Mouse (Mus musculus): Measurements from ENCODE around the gene Cpeb2. TPM values are rescaled to one million over a fixed set of nuclear protein-coding genes. Genes with fewer than 3 reads are reported as not detected.

Gene Cpeb2
- polyA plus RNA-seq, 1 experiment from 2014 or later: 2.7 TPM

- Histone ChIP-seq H3K27ac (no peak overlapping the region), H3K9me3 (replicated peaks; ENCODE audit: low read length) (no peaks in the 10 kb centered on the region), H3K27me3 (ENCODE audit: insufficient read depth, low read length) (no peaks in the 10 kb centered on the region), H3K9ac (ENCODE audit: low read depth, low read length) (no peak overlapping the region), H3K36me3 (ENCODE audit: insufficient read depth, low read length) (no peaks in the 10 kb centered on the region), H3K4me3 (replicated peaks; ENCODE audit: low read depth, low read length) (no peak overlapping the region), H3K4me1 (replicated peaks; ENCODE audit: insufficient read depth, low read length) (no peaks in the 10 kb centered on the region), H3K4me2 (ENCODE audit: low read length) (no peak overlapping the region)
- 64% methylated on average over 5 of the region's 5 CpGs for WGBS
- ATAC-seq (replicated peaks; ENCODE audit: low FRiP score, low read depth): no peak
- no peak for DNase-seq (ENCODE audit: low spot score)
- TF ChIP-seq CTCF (IDR thresholded peaks at IDR 0.05; ENCODE audit: low read depth): no peak
These were observed 5.4 kb upstream of the Cpeb2 start for GRCm38 (mm10) chr5:43227607-43228006.

DNA sequence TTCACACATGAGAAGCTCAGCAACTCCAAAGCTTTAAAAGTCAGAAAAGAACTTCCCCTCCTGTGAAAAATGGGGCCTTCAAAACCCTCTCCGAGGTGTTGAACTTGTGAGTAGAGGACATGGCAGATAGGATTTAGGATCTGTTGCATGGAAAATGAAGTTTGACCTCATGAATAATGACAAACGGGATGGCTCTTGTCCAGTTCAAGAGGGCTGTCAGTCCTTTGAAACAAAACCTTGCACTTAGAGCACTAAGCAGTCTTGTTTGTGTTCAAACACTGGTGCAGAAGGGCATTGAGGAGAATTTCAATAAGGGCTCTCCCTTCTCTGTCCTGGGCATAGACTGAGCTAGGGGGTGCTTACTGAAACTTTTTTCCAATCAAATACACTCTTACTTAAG lies 1.9 kb upstream of the Cpeb2 start:
- H3K4me3 ChIP-seq (replicated peaks; ENCODE audit: low read depth, low read length): no peak overlapping the region
- H3K4me2 ChIP-seq (ENCODE audit: low read length): no peak overlapping the region
- 73% methylated on average over 2 of the region's 2 CpGs for WGBS
- no peaks in the 10 kb centered on the region for H3K9me3 ChIP-seq (replicated peaks; ENCODE audit: low read length)
- no peak for ATAC-seq (replicated peaks; ENCODE audit: low FRiP score, low read depth)
- TF ChIP-seq CTCF (IDR thresholded peaks at IDR 0.05; ENCODE audit: low read depth): no peak
- DNase-seq (ENCODE audit: low spot score): no peak
- H3K4me1 ChIP-seq (replicated peaks; ENCODE audit: insufficient read depth, low read length): no peaks in the 10 kb centered on the region
- no peaks in the 10 kb centered on the region for H3K36me3 ChIP-seq (ENCODE audit: insufficient read depth, low read length)
- H3K9ac ChIP-seq (ENCODE audit: low read depth, low read length): no peak overlapping the region
- H3K27ac ChIP-seq: no peak overlapping the region
- no peaks in the 10 kb centered on the region for H3K27me3 ChIP-seq (ENCODE audit: insufficient read depth, low read length)

GRCm38 (mm10) chr5:43232149-43232479 lies 856 bp upstream of the Cpeb2 start:
- H3K9me3 ChIP-seq (replicated peaks; ENCODE audit: low read length): no peaks in the 10 kb centered on the region
- ATAC-seq (replicated peaks; ENCODE audit: low FRiP score, low read depth) (no peak), DNase-seq (ENCODE audit: low spot score) (no peak)
- H3K27me3 ChIP-seq (ENCODE audit: insufficient read depth, low read length): no peaks in the 10 kb centered on the region
- H3K36me3 ChIP-seq (ENCODE audit: insufficient read depth, low read length): no peaks in the 10 kb centered on the region
- no peaks in the 10 kb centered on the region for H3K4me1 ChIP-seq (replicated peaks; ENCODE audit: insufficient read depth, low read length)
- WGBS: 2% methylated on average over 6 of the region's 6 CpGs
- H3K27ac ChIP-seq: peak overlapping the region; percentile 98
- H3K4me2 ChIP-seq (ENCODE audit: low read length): peak overlapping the region; percentile 98
- no peak for TF ChIP-seq CTCF (IDR thresholded peaks at IDR 0.05; ENCODE audit: low read depth)
- H3K9ac ChIP-seq (ENCODE audit: low read depth, low read length): peak overlapping the region; percentile 84
- peak overlapping the region; percentile 83 for H3K4me3 ChIP-seq (replicated peaks; ENCODE audit: low read depth, low read length)

- Histone ChIP-seq H3K9me3 (replicated peaks; ENCODE audit: low read length) (no peaks in the 10 kb centered on the region), H3K4me2 (ENCODE audit: low read length) (peak overlapping the region; percentile 98), H3K4me3 (replicated peaks; ENCODE audit: low read depth, low read length) (peak overlapping the region; percentile 83), H3K36me3 (ENCODE audit: insufficient read depth, low read length) (no peaks in the 10 kb centered on the region), H3K27ac (peak overlapping the region; percentile 98), H3K27me3 (ENCODE audit: insufficient read depth, low read length) (no peaks in the 10 kb centered on the region), H3K9ac (ENCODE audit: low read depth, low read length) (peak overlapping the region; percentile 84), H3K4me1 (replicated peaks; ENCODE audit: insufficient read depth, low read length) (no peaks in the 10 kb centered on the region)
- peak; percentile 43 for ATAC-seq (replicated peaks; ENCODE audit: low FRiP score, low read depth)
- DNase-seq (ENCODE audit: low spot score): peak; percentile 68
- WGBS: under 1% methylated on average over 88 of the region's 101 CpGs
- no peak for TF ChIP-seq CTCF (IDR thresholded peaks at IDR 0.05; ENCODE audit: low read depth)
These were observed 579 bp downstream of the Cpeb2 start for GRCm38 (mm10) chr5:43233316-43234181.

- ATAC-seq (replicated peaks; ENCODE audit: low FRiP score, low read depth): peak; percentile 34
These were observed 1.6 kb downstream of the Cpeb2 start for GRCm38 (mm10) chr5:43234321-43235185.

DNA sequence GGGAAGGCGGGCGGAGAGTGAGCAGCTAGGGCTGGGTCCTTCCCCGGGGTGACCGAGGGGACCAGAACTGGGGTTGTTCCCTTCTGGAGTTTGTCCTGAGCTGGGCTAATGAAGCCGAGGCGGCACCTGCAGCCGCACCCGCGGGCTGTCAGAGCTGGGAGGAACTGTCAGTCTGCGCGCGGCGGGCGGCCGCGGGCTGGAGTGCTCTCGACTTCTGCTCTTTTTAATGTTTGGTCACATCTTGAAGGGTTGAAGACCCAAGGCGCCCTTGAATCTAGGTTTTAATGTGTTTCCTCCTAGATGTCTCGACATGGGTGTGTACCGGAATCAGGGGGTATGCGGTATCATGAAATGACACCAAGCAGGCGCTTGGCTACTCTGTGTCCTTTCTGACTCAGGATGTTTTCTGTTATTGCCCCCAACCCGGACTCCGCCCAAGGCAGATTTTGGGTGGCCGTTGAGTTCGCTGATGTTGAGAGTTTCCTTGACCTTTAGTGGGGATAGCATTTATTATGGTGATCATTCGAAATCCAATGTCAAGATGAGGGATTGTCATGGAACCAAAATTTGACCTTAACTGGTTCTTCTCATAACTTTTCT lies 2.3 kb downstream of the Cpeb2 start:
- Histone ChIP-seq H3K27ac (peak overlapping the region; percentile 98), H3K9me3 (replicated peaks; ENCODE audit: low read length) (no peaks in the 10 kb centered on the region), H3K4me2 (ENCODE audit: low read length) (peak overlapping the region; percentile 98), H3K36me3 (ENCODE audit: insufficient read depth, low read length) (no peaks in the 10 kb centered on the region), H3K27me3 (ENCODE audit: insufficient read depth, low read length) (no peaks in the 10 kb centered on the region), H3K4me1 (replicated peaks; ENCODE audit: insufficient read depth, low read length) (no peaks in the 10 kb centered on the region), H3K4me3 (replicated peaks; ENCODE audit: low read depth, low read length) (peak overlapping the region; percentile 83), H3K9ac (ENCODE audit: low read depth, low read length) (peak overlapping the region; percentile 84)
- no peak for DNase-seq (ENCODE audit: low spot score)
- ATAC-seq (replicated peaks; ENCODE audit: low FRiP score, low read depth): no peak
- 2% methylated on average over 25 of the region's 27 CpGs for WGBS
- TF ChIP-seq CTCF (IDR thresholded peaks at IDR 0.05; ENCODE audit: low read depth): no peak

More at GRCm38 (mm10) chr5:43234321-43235185, 1.6 kb downstream of the Cpeb2 start:
- Histone ChIP-seq H3K27me3 (ENCODE audit: insufficient read depth, low read length) (no peaks in the 10 kb centered on the region), H3K4me2 (ENCODE audit: low read length) (peak overlapping the region; percentile 98), H3K4me3 (replicated peaks; ENCODE audit: low read depth, low read length) (peak overlapping the region; percentile 83), H3K9ac (ENCODE audit: low read depth, low read length) (peak overlapping the region; percentile 84), H3K27ac (peak overlapping the region; percentile 98), H3K36me3 (ENCODE audit: insufficient read depth, low read length) (no peaks in the 10 kb centered on the region), H3K4me1 (replicated peaks; ENCODE audit: insufficient read depth, low read length) (no peaks in the 10 kb centered on the region), H3K9me3 (replicated peaks; ENCODE audit: low read length) (no peaks in the 10 kb centered on the region)
- DNase-seq (ENCODE audit: low spot score): peak; percentile 32
- under 1% methylated on average over 66 of the region's 113 CpGs for WGBS
- TF ChIP-seq CTCF (IDR thresholded peaks at IDR 0.05; ENCODE audit: low read depth): no peak
